In genomic region chr5:21381986-21382385, GRCm38 (mm10) we compare ENCODE assay signal across 33 mouse cellular contexts. TPM values are rescaled to one million over a fixed set of nuclear protein-coding genes. Genes with fewer than 3 reads are reported as not detected.
A peak's percentile ranks its signal among the peaks of the same experiment; 100 is the strongest.
DNase-seq lines count a peak whose midpoint lies in the region; TF ChIP-seq lines count a peak whose summit lies in the region.
"Had no signal": no experiment of that assay in that cellular context is flagged by ENCODE, and none has a peak within 500 bp of the region (broad histone marks: within the 10 kb centered on the region; RNA-seq: fewer than 3 reads in every experiment).

No protein-coding gene starts in this region.

- H3K4me3 ChIP-seq in gastrocnemius, adult 2 months: no peak overlapping the region
- H3K4me3 ChIP-seq: embryonic facial prominence, embryonic 13.5 days; forebrain, embryonic 10.5 days; forebrain, embryonic 15.5 days; heart, embryonic 12.5 days; hindbrain, embryonic 13.5 days; left cerebral cortex, adult 2 months; liver, embryonic 12.5 days; neural tube, embryonic 15.5 days; stomach, embryonic 15.5 days had no signal

- intact Hi-C loops in gastrocnemius, adult 2 months (cut with DNase I): no loop called here

- TF ChIP-seq CTCF in gastrocnemius, adult 2 months (IDR thresholded peaks at IDR 0.05): no peak

- H3K27ac ChIP-seq in gastrocnemius, adult 2 months: peak overlapping the region; percentile 48; the same call in 1 of the 2 replicates
- H3K27ac ChIP-seq: embryonic facial prominence, embryonic 13.5 days; forebrain, embryonic 10.5 days; forebrain, embryonic 15.5 days; hindbrain, embryonic 13.5 days; left cerebral cortex, adult 2 months; liver, embryonic 12.5 days; macrophage; neural tube, embryonic 15.5 days had no signal

- no peak for DNase-seq in gastrocnemius, adult 2 months
- no peak for DNase-seq in gastrocnemius, adult 8-10 months (ENCODE audit: low spot score in 2 of 2)
- DNase-seq in kidney, postnatal 14 days: peak; percentile 27
- no peak for DNase-seq in kidney, postnatal 25 days
- DNase-seq in 3T3-L1 (ENCODE audit: low read depth, low spot score) (peak; percentile 9), adipocyte (ENCODE audit: low spot score) (peak; percentile 64)
- no peak for DNase-seq in layer of hippocampus, postnatal 36 days
- DNase-seq: adrenal gland, adult 8-10 months; B cell, adult 2 months; cerebellum, adult 2 months; cerebellum, postnatal 14 days; gastrocnemius, postnatal 10 days; heart, postnatal 4 days; kidney, adult 11 months; kidney, postnatal 10 days; liver, postnatal 0 days; lung, postnatal 10 days; midbrain, embryonic 14.5 days; retina, postnatal 1 day; right cerebral cortex, postnatal 14 days; thymus, adult 18-20 months; thymus, postnatal 4 days had no signal

RNA-seq across cellular contexts. Expression of gene Fgl2, which starts 9.5 kb away (rescaled TPM):
- total RNA-seq in gastrocnemius, adult 2 months (2021): 10 to 100 TPM in 1 of 2 experiments, 1 to 10 TPM in 1; 7.8 to 13.8 TPM
- total RNA-seq in gastrocnemius, adult 8-10 months (2022): 1 to 10 TPM; 2.2 to 4.5 (median 3.8) TPM
- total RNA-seq in layer of hippocampus, postnatal 36 days (2021): 1 to 10 TPM; 1.7 to 1.9 TPM

RNA-seq across cellular contexts. Expression of gene Ccdc146, which starts 42.5 kb away (rescaled TPM):
- 1 to 10 TPM; 3.8 to 4.3 TPM for total RNA-seq in gastrocnemius, adult 2 months (2021)
- 1 to 10 TPM; 2.8 to 4.4 (median 3.1) TPM for total RNA-seq in gastrocnemius, adult 8-10 months (2022)
- total RNA-seq in layer of hippocampus, postnatal 36 days (2021): under 1 TPM; 0.15 to 0.51 TPM
- total RNA-seq: megakaryocyte-erythroid progenitor cell, adult 5-6 weeks had no signal

RNA-seq across cellular contexts. Expression of gene Fam185a, which starts 42.8 kb away (rescaled TPM):
- 10 to 100 TPM in 1 of 2 experiments, 1 to 10 TPM in 1; 9.4 to 11.0 TPM for total RNA-seq in gastrocnemius, adult 2 months (2021)
- total RNA-seq in gastrocnemius, adult 8-10 months (2022): 10 to 100 TPM in 3 of 4 experiments, 1 to 10 TPM in 1; 9.6 to 11.0 (median 10.4) TPM
- total RNA-seq in layer of hippocampus, postnatal 36 days (2021): 10 to 100 TPM; 12.3 to 13.2 TPM

Comparison
In these comparisons a context has a peak if more than half of its experiments do, and no peak if none do; other contexts are left out.
1. DNase-seq: peak in kidney, postnatal 14 days (single experiment), 3T3-L1 (single experiment) and adipocyte (single experiment); none in gastrocnemius, adult 2 months (single experiment), gastrocnemius, adult 8-10 months (0 of 2), kidney, postnatal 25 days (0 of 2) and layer of hippocampus, postnatal 36 days (0 of 2).